Mouse (Mus musculus) hematopoietic stem cell, adult 5-6 weeks (primary cell): ENCODE measurements at regions not wholly inside any gene's neighbourhood (a gene's known extent, or its start where the extent isn't known, plus 50 kb on each side); places are given as distances from the start of the nearest gene placed in this dataset.
A peak's percentile ranks its signal among the peaks of the same experiment; 100 is the strongest.

Source experiments
- ATAC-seq, 2 experiments: fragments of 125-278 bp in 1 of 2; replicated peaks in 1 of 2; 2 replicates each; pipeline ENCODE4 v1.8.0; 2016 to 2017; ENCODE audit warnings: inconsistent platforms in 2 of 2, mild to moderate bottlenecking in 2 of 2, moderate number of reproducible peaks in 2 of 2, low read depth in 1 of 2, moderate TSS enrichment in 1 of 2; ENCODE audit not compliant: low FRiP score in 2 of 2, poor library complexity in 2 of 2, severe bottlenecking in 2 of 2, insufficient read depth in 1 of 2, low TSS enrichment in 1 of 2

GRCm38 (mm10) chr14:60515094-60515786 is 118.6 kb upstream of the Spata13 start:
- no peak for ATAC-seq

GRCm38 (mm10) chr14:60517891-60518290 is 115.9 kb upstream of the Spata13 start:
- ATAC-seq: no peak

GRCm38 (mm10) chr14:60523010-60523409 is 110.8 kb upstream of the Spata13 start:
- ATAC-seq: no peak

- ATAC-seq: no peak
Observed at GRCm38 (mm10) chr14:60524869-60525268, 108.9 kb upstream of the Spata13 start.

GRCm38 (mm10) chr14:60525284-60525962 is 108.4 kb upstream of the Spata13 start:
- peak; percentile 70 to 73; a peak in 2 of 4 replicates for ATAC-seq

- no peak for ATAC-seq
Observed at GRCm38 (mm10) chr14:60525979-60526378, 107.8 kb upstream of the Spata13 start.

GRCm38 (mm10) chr14:60526832-60527231 is 107.0 kb upstream of the Spata13 start:
- ATAC-seq: no peak

- no peak for ATAC-seq
Observed at GRCm38 (mm10) chr14:60527951-60528350, 105.8 kb upstream of the Spata13 start.

- no peak for ATAC-seq
Observed at GRCm38 (mm10) chr14:60528520-60528919, 105.3 kb upstream of the Spata13 start.

- ATAC-seq: no peak; a peak in 1 of 4 replicates
Observed at GRCm38 (mm10) chr14:60529022-60529421, 104.8 kb upstream of the Spata13 start.

- ATAC-seq: no peak
Observed at GRCm38 (mm10) chr14:60529646-60530347, 104.0 kb upstream of the Spata13 start.

- no peak for ATAC-seq
Observed at GRCm38 (mm10) chr14:60530348-60530711, 103.5 kb upstream of the Spata13 start.

- ATAC-seq: no peak
Observed at GRCm38 (mm10) chr14:60530973-60531372, 102.8 kb upstream of the Spata13 start.

- no peak for ATAC-seq
Observed at GRCm38 (mm10) chr14:60531766-60532165, 102.0 kb upstream of the Spata13 start.

GRCm38 (mm10) chr14:60533452-60534224 is 100.2 kb upstream of the Spata13 start:
- no peak for ATAC-seq

- ATAC-seq: no peak
Observed at GRCm38 (mm10) chr14:60539040-60539439, 94.8 kb upstream of the Spata13 start.

- ATAC-seq: no peak
Observed at GRCm38 (mm10) chr14:60540111-60540510, 93.7 kb upstream of the Spata13 start.

- ATAC-seq: no peak
Observed at GRCm38 (mm10) chr14:60541596-60541995, 92.2 kb upstream of the Spata13 start.
